Mouse (Mus musculus): ENCODE measurements around the gene Micall1. TPM values are rescaled to one million over a fixed set of nuclear protein-coding genes. Genes with fewer than 3 reads are reported as not detected.

The Micall1 gene
- total RNA-seq, 2 experiments from 2014 or later: 1.5 to 2.5 TPM

- ATAC-seq (replicated peaks; ENCODE audit: low FRiP score, low TSS enrichment, poor library complexity, severe bottlenecking): no peak
Measured at GRCm38 (mm10) chr15:79095483-79095882, 13.2 kb upstream of the Micall1 start.

GRCm38 (mm10) chr15:79096556-79096955 lies 12.1 kb upstream of the Micall1 start:
- ATAC-seq (replicated peaks; ENCODE audit: low FRiP score, low TSS enrichment, poor library complexity, severe bottlenecking): no peak

- no peak for ATAC-seq (replicated peaks; ENCODE audit: low FRiP score, low TSS enrichment, poor library complexity, severe bottlenecking)
Measured at GRCm38 (mm10) chr15:79097135-79097534, 11.6 kb upstream of the Micall1 start.

- peak; percentile 68 for ATAC-seq (replicated peaks; ENCODE audit: low FRiP score, low TSS enrichment, poor library complexity, severe bottlenecking)
Measured at GRCm38 (mm10) chr15:79097611-79098025, 11.1 kb upstream of the Micall1 start.

GRCm38 (mm10) chr15:79098220-79098619 lies 10.5 kb upstream of the Micall1 start:
- no peak for ATAC-seq (replicated peaks; ENCODE audit: low FRiP score, low TSS enrichment, poor library complexity, severe bottlenecking)

- no peak for ATAC-seq (replicated peaks; ENCODE audit: low FRiP score, low TSS enrichment, poor library complexity, severe bottlenecking)
Measured at GRCm38 (mm10) chr15:79098868-79099267, 9.8 kb upstream of the Micall1 start.

- ATAC-seq (replicated peaks; ENCODE audit: low FRiP score, low TSS enrichment, poor library complexity, severe bottlenecking): no peak
Measured at GRCm38 (mm10) chr15:79099456-79099855, 9.2 kb upstream of the Micall1 start.

GRCm38 (mm10) chr15:79100391-79100790 lies 8.3 kb upstream of the Micall1 start:
- ATAC-seq (replicated peaks; ENCODE audit: low FRiP score, low TSS enrichment, poor library complexity, severe bottlenecking): no peak

- no peak for ATAC-seq (replicated peaks; ENCODE audit: low FRiP score, low TSS enrichment, poor library complexity, severe bottlenecking)
Measured at GRCm38 (mm10) chr15:79101531-79101930, 7.2 kb upstream of the Micall1 start.

- ATAC-seq (replicated peaks; ENCODE audit: low FRiP score, low TSS enrichment, poor library complexity, severe bottlenecking): no peak
Measured at GRCm38 (mm10) chr15:79103264-79103663, 5.4 kb upstream of the Micall1 start.

- peak; percentile 86 for ATAC-seq (replicated peaks; ENCODE audit: low FRiP score, low TSS enrichment, poor library complexity, severe bottlenecking)
Measured at GRCm38 (mm10) chr15:79105804-79106203, 2.9 kb upstream of the Micall1 start.

GRCm38 (mm10) chr15:79107966-79108365 lies 732 bp upstream of the Micall1 start:
- no peak for ATAC-seq (replicated peaks; ENCODE audit: low FRiP score, low TSS enrichment, poor library complexity, severe bottlenecking)

GRCm38 (mm10) chr15:79109321-79109934 lies 730 bp downstream of the Micall1 start:
- ATAC-seq (replicated peaks; ENCODE audit: low FRiP score, low TSS enrichment, poor library complexity, severe bottlenecking): no peak

- ATAC-seq (replicated peaks; ENCODE audit: low FRiP score, low TSS enrichment, poor library complexity, severe bottlenecking): no peak
Measured at GRCm38 (mm10) chr15:79110031-79110430, 1.3 kb downstream of the Micall1 start.

GRCm38 (mm10) chr15:79110528-79110927 lies 1.8 kb downstream of the Micall1 start:
- no peak for ATAC-seq (replicated peaks; ENCODE audit: low FRiP score, low TSS enrichment, poor library complexity, severe bottlenecking)

GRCm38 (mm10) chr15:79111774-79112173 lies 3.1 kb downstream of the Micall1 start:
- no peak for ATAC-seq (replicated peaks; ENCODE audit: low FRiP score, low TSS enrichment, poor library complexity, severe bottlenecking)

- ATAC-seq (replicated peaks; ENCODE audit: low FRiP score, low TSS enrichment, poor library complexity, severe bottlenecking): no peak
Measured at GRCm38 (mm10) chr15:79115276-79115675, 6.6 kb downstream of the Micall1 start.

GRCm38 (mm10) chr15:79119491-79119890 lies 10.8 kb downstream of the Micall1 start:
- ATAC-seq (replicated peaks; ENCODE audit: low FRiP score, low TSS enrichment, poor library complexity, severe bottlenecking): no peak

GRCm38 (mm10) chr15:79122119-79122518 lies 13.4 kb downstream of the Micall1 start:
- no peak for ATAC-seq (replicated peaks; ENCODE audit: low FRiP score, low TSS enrichment, poor library complexity, severe bottlenecking)

GRCm38 (mm10) chr15:79122546-79122945 lies 13.8 kb downstream of the Micall1 start:
- ATAC-seq (replicated peaks; ENCODE audit: low FRiP score, low TSS enrichment, poor library complexity, severe bottlenecking): no peak

- no peak for ATAC-seq (replicated peaks; ENCODE audit: low FRiP score, low TSS enrichment, poor library complexity, severe bottlenecking)
Measured at GRCm38 (mm10) chr15:79123751-79124150, 15.1 kb downstream of the Micall1 start.
